Mouse (Mus musculus): ENCODE data around the gene Sh3gl1. TPM values are rescaled to one million over a fixed set of nuclear protein-coding genes. Genes with fewer than 3 reads are reported as not detected.

Sh3gl1 gene
- total and polyA plus RNA-seq, 3 experiments = 29.3 to 39.0 (median 38.0) TPM

DNA sequence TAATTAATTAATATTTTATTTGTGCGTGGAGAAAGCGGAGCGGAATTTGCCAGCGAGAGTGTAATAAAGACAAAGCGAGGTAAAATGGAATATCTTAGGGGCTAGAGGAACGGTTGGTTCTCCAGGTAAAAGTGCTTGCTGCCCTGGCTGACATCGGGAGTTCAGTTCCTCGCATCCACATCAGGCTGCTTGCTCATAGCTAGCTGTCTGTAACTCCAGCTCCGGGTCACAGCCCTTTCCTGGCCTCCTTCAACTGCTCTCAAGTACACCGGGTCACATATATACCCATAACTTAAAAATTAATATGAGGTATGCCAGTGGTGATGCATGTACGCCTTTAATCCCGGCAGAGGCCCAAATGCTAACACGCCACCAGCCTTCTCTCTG lies 459 bp upstream of the Sh3gl1 start:
- H3K4me1 ChIP-seq (ENCODE audit: control insufficient read depth in 1 of 2, insufficient read depth in 2 of 2) = peaks cover 16 to 47% of the 10 kb centered on the region in 2 experiments
- no peaks in the 10 kb centered on the region for H3K27me3 ChIP-seq (replicated peaks)
- peak overlapping the region; percentile 49 for H3K4me2 ChIP-seq (ENCODE audit: insufficient read depth, low read depth, poor library complexity, severe bottlenecking)
- DNase-seq (ENCODE audit: extremely low read depth) = no peak
- peaks cover 58% of the 10 kb centered on the region for H3K79me2 ChIP-seq (replicated peaks; ENCODE audit: control insufficient read depth, extremely low read depth, insufficient read depth, poor library complexity, severe bottlenecking)
- no peak overlapping the region for H3K27ac ChIP-seq (ENCODE audit: insufficient read depth, low read depth)
- in situ Hi-C loops (cut with MboI; ENCODE audit: low pct_ligation_motif_present, low pct_unique_long_range_greater_than_20kb, low sequenced_read_pairs) (no loop called here), dilution Hi-C loops (cut with MboI; ENCODE audit: extremely low pct_ligation_motif_present, extremely low pct_unique_long_range_greater_than_20kb, low sequenced_read_pairs) (no loop called here)
- H3K9me3 ChIP-seq (replicated peaks; ENCODE audit: low read length) = no peaks in the 10 kb centered on the region
- peaks cover 4 to 23% of the 10 kb centered on the region in 2 experiments for H3K36me3 ChIP-seq (replicated peaks in 1 of 2; ENCODE audit: control insufficient read depth in 1 of 2, insufficient read depth in 1 of 2, low read length in 1 of 2)
- H3K4me3 ChIP-seq (replicated peaks in 1 of 3; ENCODE audit: low read depth in 2 of 3, low read length in 2 of 3, poor library complexity in 1 of 3) = peak overlapping the region; percentile 20 to 63 (median 52)
- peak overlapping the region; percentile 50 for H3K9ac ChIP-seq (ENCODE audit: insufficient read depth, low read depth)
- no peak; the same call in 1 of the 2 replicates for TF ChIP-seq USF2 (conservative IDR thresholded peaks at IDR 0.05; ENCODE audit: low read depth, low read length)
- no peak for TF ChIP-seq JUN (IDR thresholded peaks at IDR 0.05; ENCODE audit: insufficient read depth, low read depth, low read length)
- TF ChIP-seq ZNF384 (IDR thresholded peaks at IDR 0.05; ENCODE audit: low read depth, low read length) = no peak
- no peak for TF ChIP-seq CHD2 (IDR thresholded peaks at IDR 0.05; ENCODE audit: low read length)
- TF ChIP-seq TBP (conservative IDR thresholded peaks at IDR 0.05; ENCODE audit: low read depth, low read length) = 0 out of 2 replicates have a peak, but pooled peaks have one; percentile 12
- TF ChIP-seq POLR2A (IDR thresholded peaks at IDR 0.05; ENCODE audit: low read depth, low read length) = no peak
- TF ChIP-seq RAD21 (IDR thresholded peaks at IDR 0.05; ENCODE audit: low read depth, low read length) = no peak
- peak in 1 of 2 experiments; percentile 8; a peak in 1 of 4 replicates for TF ChIP-seq CTCF (conservative IDR thresholded peaks at IDR 0.05 in 1 of 2, IDR thresholded peaks at IDR 0.05 in 1 of 2; ENCODE audit: low read depth in 2 of 2, low read length in 2 of 2)

DNA sequence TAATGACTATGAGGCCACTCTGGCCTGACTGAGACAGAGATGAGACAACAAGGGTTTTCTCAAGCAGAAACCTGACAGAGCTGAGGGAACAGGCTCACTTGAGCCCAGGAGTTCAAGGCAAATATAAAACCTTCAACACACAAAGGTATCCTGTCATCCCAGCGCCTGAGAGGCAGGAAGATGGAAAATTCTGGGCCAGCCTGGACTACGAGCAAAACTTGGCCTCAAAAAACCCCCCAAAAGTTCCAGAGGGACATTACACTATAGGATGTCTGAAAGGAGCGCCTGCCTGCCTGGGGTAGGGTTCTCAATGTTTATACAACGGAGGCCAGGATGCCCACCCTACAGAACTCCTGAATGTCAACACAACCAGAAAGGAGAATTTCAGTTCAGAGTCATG lies 1.2 kb downstream of the Sh3gl1 start:
- peaks cover 58% of the 10 kb centered on the region for H3K79me2 ChIP-seq (replicated peaks; ENCODE audit: control insufficient read depth, extremely low read depth, insufficient read depth, poor library complexity, severe bottlenecking)
- DNase-seq (ENCODE audit: extremely low read depth) = no peak
- H3K4me1 ChIP-seq (ENCODE audit: control insufficient read depth in 1 of 2, insufficient read depth in 2 of 2) = peaks cover 19 to 56% of the 10 kb centered on the region in 2 experiments
- no peaks in the 10 kb centered on the region for H3K27me3 ChIP-seq (replicated peaks)
- in situ Hi-C loops (cut with MboI; ENCODE audit: low pct_ligation_motif_present, low pct_unique_long_range_greater_than_20kb, low sequenced_read_pairs) = no loop called here
- H3K9ac ChIP-seq (ENCODE audit: insufficient read depth, low read depth) = peak overlapping the region; percentile 78
- H3K4me2 ChIP-seq (ENCODE audit: insufficient read depth, low read depth, poor library complexity, severe bottlenecking) = peak overlapping the region; percentile 88
- dilution Hi-C loops (cut with MboI; ENCODE audit: extremely low pct_ligation_motif_present, extremely low pct_unique_long_range_greater_than_20kb, low sequenced_read_pairs) = no loop called here
- no peaks in the 10 kb centered on the region for H3K9me3 ChIP-seq (replicated peaks; ENCODE audit: low read length)
- TF ChIP-seq TBP (conservative IDR thresholded peaks at IDR 0.05; ENCODE audit: low read depth, low read length) = no peak
- H3K4me3 ChIP-seq (replicated peaks in 1 of 3; ENCODE audit: low read depth in 2 of 3, low read length in 2 of 3, poor library complexity in 1 of 3) = peak overlapping the region; percentile 74 to 98 (median 94)
- no peak overlapping the region for H3K27ac ChIP-seq (ENCODE audit: insufficient read depth, low read depth)
- peaks cover 10 to 37% of the 10 kb centered on the region in 2 experiments for H3K36me3 ChIP-seq (replicated peaks in 1 of 2; ENCODE audit: control insufficient read depth in 1 of 2, insufficient read depth in 1 of 2, low read length in 1 of 2)

DNA sequence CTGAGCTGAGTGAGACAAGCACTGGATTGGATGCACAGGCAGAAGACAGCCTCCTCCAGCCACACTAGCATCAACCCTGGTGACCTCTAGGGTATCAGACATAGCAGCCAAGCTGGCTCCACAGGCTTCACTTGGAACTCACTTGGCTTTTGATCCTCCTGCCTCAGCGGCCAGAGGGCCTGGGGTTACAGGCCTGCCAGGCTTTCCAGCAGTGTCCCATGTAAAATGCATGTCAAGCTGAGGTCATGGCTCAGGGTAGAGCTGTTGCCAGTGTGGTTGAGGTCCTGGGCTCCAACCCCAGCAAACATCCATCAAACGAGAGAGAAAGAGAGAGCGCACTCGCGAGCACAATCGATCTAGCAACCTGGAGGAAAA lies 1.7 kb downstream of the Sh3gl1 start:
- peaks cover 19 to 59% of the 10 kb centered on the region in 2 experiments for H3K4me1 ChIP-seq (ENCODE audit: control insufficient read depth in 1 of 2, insufficient read depth in 2 of 2)
- no peak for TF ChIP-seq SMC3 (IDR thresholded peaks at IDR 0.05; ENCODE audit: low read depth, low read length)
- TF ChIP-seq RCOR1 (conservative IDR thresholded peaks at IDR 0.05; ENCODE audit: low read depth, low read length) = no peak
- TF ChIP-seq TCF12 (IDR thresholded peaks at IDR 0.05; ENCODE audit: low read depth, low read length) = no peak
- TF ChIP-seq KAT2A (IDR thresholded peaks at IDR 0.05; ENCODE audit: insufficient replicate concordance, low read length) = no peak
- no peak for TF ChIP-seq ELF1 (IDR thresholded peaks at IDR 0.05; ENCODE audit: low read depth, low read length)
- TF ChIP-seq CTCF (conservative IDR thresholded peaks at IDR 0.05 in 1 of 2, IDR thresholded peaks at IDR 0.05 in 1 of 2; ENCODE audit: low read depth in 2 of 2, low read length in 2 of 2) = no peak
- no peak for TF ChIP-seq MAFK (IDR thresholded peaks at IDR 0.05; ENCODE audit: insufficient replicate concordance, low read length)
- no peak for TF ChIP-seq JUND (conservative IDR thresholded peaks at IDR 0.05; ENCODE audit: low read depth, low read length)
- no peak for TF ChIP-seq ZNF384 (IDR thresholded peaks at IDR 0.05; ENCODE audit: low read depth, low read length)
- TF ChIP-seq MEF2A (IDR thresholded peaks at IDR 0.05; ENCODE audit: borderline replicate concordance, low read depth, low read length) = no peak
- H3K9me3 ChIP-seq (replicated peaks; ENCODE audit: low read length) = no peaks in the 10 kb centered on the region
- peak overlapping the region; percentile 88 for H3K4me2 ChIP-seq (ENCODE audit: insufficient read depth, low read depth, poor library complexity, severe bottlenecking)
- no peak overlapping the region for H3K27ac ChIP-seq (ENCODE audit: insufficient read depth, low read depth)
- DNase-seq (ENCODE audit: extremely low read depth) = no peak
- peak overlapping the region; percentile 78; the same call in 1 of the 2 replicates for H3K9ac ChIP-seq (ENCODE audit: insufficient read depth, low read depth)
- H3K4me3 ChIP-seq (replicated peaks in 1 of 3; ENCODE audit: low read depth in 2 of 3, low read length in 2 of 3, poor library complexity in 1 of 3) = peak overlapping the region in 2 of 3 experiments; percentile 94 to 98
- H3K27me3 ChIP-seq (replicated peaks) = no peaks in the 10 kb centered on the region
- in situ Hi-C loops (cut with MboI; ENCODE audit: low pct_ligation_motif_present, low pct_unique_long_range_greater_than_20kb, low sequenced_read_pairs) (no loop called here), dilution Hi-C loops (cut with MboI; ENCODE audit: extremely low pct_ligation_motif_present, extremely low pct_unique_long_range_greater_than_20kb, low sequenced_read_pairs) (no loop called here)
- H3K79me2 ChIP-seq (replicated peaks; ENCODE audit: control insufficient read depth, extremely low read depth, insufficient read depth, poor library complexity, severe bottlenecking) = peaks cover 63% of the 10 kb centered on the region
- peaks cover 13 to 41% of the 10 kb centered on the region in 2 experiments for H3K36me3 ChIP-seq (replicated peaks in 1 of 2; ENCODE audit: control insufficient read depth in 1 of 2, insufficient read depth in 1 of 2, low read length in 1 of 2)
